Mouse (Mus musculus): ENCODE measurements around the gene Tanc1.
"Not testable (repeated sequence)": the region's sequence is repeated elsewhere in the genome, so short reads cannot be mapped to it uniquely, and the experiment has no call there.

Tanc1 gene

DNA sequence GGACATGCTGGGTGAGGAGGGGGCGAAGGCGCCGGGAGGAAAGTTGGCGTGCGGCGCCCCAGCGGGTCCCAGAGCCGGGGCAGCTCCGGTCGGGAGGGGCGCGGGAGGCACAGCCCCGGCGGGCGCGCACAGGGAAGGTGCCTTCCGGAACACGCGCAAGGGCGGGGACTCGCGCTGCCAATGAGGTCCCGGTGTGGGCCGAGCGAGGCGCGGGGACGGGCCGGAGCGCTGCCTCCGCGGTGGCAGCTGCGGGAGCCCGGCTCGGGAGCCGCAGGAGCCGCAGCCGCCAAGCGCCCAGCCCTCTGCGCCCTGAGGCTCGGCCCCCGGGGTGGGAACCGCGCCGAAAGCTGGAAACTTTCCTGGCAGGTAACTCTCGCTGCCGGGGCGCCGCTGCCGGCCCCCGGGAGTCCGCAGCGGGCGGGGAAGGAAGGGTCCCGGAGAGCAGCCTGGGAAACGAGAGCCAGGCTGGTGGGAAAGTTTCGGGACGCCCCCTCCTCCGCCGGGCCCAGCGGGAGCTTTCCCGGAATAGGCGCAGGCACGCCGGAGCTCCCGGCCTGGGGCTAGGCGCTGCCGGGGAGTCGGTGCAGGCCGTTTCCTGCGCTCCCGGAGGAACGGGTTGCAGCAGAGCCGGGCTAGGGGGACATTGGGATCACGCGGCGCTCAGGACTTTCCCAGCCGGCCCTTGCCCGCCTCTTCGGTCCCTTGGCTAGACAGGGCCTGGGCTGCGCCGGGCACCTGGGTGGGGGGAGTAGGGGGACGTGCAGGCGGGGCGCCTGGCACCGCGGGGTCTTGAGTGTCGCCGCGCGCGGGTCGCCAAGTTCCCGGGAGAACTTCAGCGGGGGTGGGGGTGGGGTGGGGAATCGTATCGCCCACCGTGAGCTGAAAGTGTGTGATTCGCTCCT lies at the start of gene Tanc1:
Gene Tanc1 (plus strand): TSS at position 212 of the 902 bp plus-strand sequence.
- peak; percentile 96 for DNase-seq

DNA sequence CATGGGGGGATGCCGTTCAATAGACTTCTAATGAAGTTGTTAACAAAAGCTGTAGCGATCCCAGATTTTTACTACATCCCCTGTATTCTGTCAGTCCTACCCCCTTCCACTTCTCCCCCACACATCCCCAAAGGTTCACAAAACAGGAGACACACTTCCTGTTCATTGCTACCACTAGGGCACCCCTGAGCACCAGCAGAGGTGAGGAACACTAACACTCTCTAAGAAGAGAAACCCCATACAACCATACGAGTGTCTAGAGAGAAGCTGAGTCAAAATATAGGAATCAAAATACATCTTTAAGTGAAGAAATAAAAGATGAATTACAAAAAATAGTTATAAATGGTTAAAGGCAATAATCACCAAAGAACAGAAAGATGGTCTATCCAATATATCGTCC lies 49.6 kb upstream of the Tanc1 start:
- no peak for DNase-seq

DNA sequence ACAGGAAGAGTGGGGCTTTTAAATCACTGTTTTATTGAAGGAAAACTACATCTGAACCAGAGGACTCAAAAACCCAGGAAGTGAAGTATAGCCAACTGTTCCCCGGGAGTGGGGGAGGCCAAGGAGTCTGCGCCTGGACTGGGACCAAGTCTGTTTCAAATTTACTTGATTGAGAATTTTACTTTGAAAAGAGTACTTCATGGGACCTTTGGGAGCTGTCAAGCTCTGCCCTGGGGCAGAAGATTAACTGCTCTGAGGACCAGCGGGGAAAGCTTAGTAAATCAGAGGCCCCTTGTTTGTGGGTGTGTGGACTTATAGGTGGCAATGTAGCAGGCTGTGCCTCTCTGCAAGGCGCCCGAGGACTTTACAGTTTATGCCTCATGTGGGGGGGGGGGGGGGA lies 49.1 kb upstream of the Tanc1 start:
- DNase-seq: peak; percentile 66

DNA sequence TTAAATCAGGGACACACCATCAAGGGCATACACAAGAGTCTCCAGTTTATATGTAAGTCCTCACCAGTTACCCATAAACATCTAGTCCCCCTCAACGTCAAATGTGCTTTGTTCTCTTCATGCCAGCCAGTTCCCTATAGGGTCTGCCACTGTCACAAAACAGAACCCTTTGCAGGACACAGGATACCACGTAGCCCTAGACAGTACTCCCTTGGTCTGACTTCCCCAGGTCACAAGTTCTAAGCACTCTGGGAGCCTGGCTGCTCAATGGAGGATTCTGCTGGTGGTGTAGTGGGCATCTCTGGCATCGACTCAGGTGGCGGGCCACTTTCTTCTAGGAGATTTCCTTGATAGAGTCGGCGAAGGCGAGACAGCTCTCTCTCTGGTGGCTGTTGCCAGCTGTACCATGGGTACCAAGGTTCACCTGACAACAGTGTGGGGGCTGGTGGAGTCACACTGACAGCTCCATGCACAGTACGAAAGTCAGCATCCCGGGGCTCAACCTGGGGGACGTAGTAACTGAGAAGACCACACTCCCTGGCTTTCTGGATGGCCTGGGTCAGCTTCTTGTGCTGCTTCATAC lies 47.7 kb upstream of the Tanc1 start:
- not testable (repeated sequence) for DNase-seq

DNA sequence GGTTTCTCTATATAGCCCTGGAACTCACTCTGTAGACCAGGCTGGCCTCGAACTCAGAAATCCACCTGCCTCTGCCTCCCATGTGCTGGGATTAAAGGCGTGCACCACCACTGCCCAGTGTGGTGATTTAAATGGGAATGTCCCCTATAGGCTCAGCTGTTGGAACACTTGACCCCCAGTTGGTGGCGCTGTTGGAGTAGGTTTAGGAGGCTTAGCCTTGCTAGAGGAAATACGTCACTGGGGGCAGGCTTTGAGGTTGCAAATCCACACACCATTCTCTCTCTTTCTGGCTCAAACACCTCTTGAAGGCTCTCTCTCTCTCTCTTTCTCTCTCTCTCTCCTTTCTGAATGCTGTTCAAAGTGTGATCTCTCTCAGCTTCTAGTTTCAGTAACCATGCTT lies 46.9 kb upstream of the Tanc1 start:
- DNase-seq: no peak

DNA sequence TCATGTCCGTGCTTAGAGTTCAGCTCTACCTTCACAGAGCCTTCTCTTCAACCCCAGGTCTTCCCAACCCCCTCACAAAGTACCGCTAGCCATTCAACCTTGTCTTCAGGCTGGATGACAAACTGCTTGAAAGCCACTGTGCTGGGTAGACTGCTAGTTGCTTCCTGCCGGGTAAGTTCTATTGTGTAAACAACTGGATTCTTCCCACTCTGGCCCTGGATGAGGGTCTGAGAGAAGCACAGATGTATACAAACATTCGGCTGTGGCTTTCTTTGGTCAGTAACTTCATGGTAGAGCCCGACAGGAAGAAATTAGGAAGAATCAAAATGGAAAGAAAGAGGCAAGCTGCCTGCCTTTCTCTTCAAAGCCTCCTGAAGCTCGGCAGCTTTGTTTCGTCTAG lies 30.9 kb upstream of the Tanc1 start:
- DNase-seq: no peak

DNA sequence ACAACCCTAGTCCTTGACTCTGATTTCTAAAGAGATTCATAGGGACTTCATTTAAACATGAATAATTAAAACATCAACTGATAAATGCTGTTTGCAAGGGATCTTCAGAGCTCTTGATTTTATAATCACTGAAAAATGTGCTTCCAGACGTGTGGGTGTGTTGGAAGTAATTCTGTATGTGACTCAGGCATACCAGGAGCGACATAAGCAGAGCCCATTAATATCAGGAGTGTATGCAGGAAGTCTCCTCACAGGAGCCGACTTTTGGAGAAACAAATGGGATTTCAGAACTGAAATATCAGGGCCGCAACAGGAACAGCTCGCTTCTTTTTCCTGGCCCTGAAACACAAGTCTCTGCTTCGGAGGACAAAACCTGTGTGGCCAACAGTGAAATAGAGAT lies 27.9 kb upstream of the Tanc1 start:
- no peak for DNase-seq

DNA sequence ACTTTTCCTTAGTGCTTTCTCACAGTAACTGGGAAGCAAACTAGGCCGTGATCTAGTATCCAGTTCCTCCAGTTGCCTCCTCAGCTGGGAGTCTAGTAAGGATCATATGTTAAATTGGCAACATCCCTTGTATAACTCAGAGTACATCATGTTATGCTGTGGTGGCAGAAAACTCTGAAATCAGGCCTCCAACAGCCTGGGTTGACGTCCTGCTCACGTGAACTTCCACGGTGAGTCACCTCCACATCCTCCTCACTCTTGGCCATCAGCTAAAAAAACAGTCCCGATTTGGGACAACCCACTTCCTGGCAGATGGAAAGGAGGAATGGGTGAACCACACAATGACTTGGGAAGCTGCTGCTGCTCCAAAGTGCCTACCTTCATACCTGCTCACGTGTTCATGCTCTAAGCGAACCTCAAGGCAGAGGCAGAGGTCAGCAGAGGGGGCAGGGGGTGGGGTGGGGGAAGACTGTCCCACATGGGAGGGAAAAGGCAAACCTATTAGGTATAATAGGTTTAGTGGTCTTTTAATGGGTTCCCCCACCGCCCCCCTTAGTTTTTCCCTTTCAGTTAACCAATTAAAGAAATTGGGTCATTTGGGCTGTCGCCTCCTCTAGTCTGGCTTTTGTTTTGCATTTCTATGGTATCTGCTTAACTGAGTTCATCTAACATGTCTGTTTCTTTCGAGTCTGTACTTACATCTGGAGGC lies 24.3 kb upstream of the Tanc1 start:
- no peak for DNase-seq

DNA sequence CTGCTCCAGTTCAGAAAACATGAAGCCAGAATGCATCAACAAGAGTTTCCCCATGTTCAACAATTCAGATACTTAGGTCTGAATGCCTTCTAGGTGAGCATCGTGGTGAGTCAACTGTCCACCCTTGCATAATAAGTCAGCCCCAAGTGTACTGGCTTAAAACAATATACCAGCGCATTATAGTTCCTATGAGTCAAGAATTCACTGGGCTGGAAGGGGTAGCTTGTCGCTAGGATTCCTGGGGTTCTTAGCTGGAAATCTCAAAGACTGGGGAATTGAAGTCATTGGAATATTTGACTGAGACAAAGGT lies 23.8 kb upstream of the Tanc1 start:
- DNase-seq: no peak

DNA sequence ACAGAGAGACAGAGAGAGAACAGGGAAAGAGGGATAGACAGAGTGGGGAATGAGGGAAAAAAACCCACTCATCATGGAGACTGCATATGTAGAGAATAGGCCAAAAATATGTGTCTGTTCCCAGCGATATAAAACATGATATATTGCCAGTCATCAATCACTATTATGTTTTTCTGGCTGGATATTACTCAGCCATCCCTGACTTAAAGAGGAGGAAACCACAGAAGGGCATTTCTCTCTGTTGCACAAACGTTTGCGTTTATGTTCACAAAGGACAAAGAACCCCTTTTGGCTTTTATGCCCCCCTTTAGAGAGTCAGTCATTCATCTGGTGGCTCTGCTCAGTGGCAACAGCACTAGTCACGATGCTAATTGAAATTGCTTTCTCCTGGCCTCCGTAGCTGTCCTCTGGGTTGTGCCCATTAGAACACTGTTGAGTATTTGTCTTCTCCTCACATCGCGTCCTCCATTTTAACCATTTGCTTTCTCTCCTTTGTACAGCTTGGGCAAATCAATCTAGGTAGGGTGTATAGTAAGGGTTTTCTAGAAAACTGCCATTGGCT lies 18.4 kb upstream of the Tanc1 start:
- DNase-seq: no peak

DNA sequence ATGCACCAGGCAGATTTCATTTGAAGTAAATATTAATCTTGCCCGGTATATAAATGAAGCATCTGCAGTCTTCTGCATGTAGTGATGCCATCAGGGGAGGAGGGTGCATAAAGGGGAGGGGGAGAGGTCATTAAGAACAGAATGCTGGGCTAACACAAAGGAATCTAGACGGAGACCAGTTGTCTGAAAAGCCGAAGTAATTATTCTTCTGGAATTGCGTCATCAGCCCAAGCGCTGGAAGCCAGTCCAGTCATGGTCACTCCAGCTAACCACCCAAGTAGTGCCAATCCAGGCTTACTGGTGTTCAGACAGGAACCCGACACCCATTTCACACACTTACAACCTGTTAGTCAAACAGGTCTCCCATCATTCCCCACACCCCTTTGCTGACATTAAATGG lies 17.7 kb upstream of the Tanc1 start:
- DNase-seq: no peak

DNA sequence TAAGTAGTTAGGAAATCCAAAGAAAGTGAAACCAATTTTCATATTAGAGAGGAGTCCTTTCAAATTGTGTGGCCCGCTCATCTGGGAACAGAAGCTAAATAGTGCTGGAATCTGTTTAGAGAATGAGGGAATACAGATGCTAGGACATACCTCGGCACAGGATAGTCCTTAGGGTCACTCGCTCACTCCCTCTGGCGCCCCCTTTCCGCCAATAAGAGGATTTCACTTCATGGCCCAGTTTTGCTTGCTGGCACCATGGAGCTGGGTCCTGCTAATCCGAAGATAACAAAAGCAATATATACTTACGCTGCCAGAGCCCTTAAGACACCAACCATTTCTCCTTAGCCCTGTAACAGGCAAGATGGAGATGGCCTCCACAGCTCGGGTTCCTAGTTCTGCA lies 15.3 kb upstream of the Tanc1 start:
- DNase-seq: no peak

DNA sequence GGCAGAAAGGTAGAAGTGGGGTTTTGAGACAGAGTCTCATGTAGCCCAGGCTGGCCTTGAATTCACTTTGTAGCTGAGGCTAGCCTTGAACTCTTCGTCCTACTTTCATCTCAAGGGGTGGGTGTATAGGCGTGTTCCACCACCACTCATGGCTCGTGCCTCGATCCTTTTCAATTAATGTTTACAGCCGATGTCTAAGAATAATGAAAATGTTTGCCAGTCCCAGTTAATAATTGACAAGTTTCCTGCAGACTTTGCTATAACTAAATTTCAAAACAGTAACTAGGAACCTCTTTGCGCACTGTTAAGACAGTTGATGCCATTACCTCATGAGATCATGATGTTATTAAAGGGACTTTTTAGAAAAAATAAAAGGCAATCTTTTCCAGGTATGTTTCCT lies 13.6 kb upstream of the Tanc1 start:
- peak; percentile 56 for DNase-seq

DNA sequence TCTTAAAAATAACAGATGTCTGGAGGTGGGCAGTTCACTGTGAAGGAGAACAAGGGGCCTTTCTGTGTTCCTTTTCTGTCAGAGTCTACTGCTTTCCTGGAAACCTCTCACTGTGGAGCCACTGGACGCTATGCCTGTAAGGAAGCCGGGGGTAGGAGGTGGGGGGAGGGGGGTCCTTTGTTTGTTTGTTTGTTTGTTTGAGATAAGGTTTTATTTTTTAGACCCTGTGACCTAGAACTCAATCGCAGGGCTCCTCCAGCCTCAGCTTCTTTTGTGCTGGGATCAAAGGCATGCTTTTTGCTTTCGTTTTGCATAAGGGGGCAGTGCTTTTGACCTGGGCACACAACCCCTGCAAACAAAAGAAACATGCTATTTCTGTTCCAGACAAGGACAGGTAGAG lies 12.9 kb upstream of the Tanc1 start:
- no peak for DNase-seq

DNA sequence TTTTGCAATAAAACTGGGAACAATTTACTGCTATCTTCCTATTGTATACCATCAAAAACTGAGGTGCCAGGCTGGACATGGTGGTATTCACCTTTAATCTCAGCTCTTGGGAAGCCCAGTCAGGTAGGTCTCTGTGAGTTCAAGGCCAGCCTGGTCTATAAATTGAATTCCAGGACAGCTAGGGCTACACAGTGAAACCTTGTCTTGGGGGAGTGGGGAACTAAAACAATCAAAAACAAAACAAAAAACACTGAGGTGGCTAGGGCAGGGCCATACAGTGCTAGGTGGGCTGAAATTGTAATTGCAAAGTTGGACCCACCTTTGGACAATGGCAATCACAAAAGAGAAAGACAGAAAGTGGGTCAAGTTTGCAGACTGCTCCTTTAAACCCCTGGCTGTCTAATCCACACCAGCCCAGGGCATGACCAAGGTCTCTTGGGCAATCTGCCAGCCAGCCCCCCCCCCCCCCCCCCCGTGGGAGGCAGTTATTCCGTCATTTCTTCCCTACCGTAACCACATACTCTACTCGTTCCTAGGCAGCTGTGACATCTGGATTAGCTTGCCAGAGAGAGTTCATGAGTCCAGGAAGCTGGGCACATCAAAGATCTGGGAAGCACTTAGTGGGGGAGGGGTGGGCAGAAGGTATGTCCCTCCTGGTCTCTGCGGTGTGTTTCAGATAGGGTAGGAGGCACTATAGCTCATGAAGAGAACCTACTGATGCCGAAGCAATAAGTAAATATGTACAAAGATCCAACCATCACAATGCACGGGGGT lies 12.3 kb upstream of the Tanc1 start:
- peak; percentile 70 for DNase-seq

DNA sequence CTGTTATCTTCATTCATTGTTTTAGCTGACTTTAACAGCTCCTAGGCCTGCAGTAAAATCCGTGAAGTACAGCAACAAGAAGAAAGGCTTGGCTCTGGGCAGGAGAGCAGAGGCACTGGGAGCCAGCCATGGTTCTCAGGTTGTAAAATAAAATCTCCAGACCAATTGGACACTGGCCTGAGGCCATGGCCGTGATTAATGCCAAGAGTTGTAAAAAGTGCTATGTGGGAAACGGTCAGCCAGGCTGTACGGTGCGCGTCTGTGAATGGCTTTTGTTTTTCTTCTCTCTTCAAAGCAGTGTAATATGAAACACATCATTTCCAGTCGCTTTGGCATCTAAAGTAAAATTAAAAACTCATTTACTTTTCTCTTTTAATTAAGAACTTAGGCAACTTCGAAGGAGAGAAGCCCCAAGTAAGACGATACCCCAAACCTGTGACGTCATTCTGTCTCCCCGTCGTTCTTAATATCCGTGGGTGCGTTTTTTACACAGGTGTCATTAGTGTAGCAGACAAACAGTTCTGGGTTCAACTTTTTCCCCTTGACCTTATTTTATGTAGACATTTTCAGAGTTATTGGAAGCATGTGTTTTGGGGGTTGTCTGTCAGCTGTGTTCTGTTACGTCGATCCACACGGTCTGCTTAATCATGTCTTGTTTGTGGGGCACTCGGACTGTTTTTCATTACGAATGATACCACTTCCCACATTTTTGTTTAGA lies 11.6 kb upstream of the Tanc1 start:
- peak; percentile 79 for DNase-seq

DNA sequence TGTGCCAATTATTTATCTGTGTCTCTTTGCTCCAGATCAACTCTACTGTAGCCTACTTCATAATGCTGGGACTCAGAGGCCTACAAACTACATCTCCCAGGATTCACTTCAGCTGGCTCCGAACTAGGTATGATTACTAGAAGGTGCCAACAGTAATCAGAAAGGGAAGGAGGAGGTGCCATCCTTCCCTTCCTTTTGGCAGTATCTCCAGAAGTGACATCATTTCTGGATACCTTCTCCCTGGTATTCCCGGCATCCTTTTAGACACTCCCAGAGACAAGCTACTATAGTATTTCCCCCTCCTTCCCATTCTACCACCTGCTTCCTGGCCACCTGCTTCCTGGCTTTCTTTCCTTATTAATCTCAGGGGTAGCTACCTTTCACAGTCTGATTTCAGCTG lies 10.9 kb upstream of the Tanc1 start:
- DNase-seq: no peak

DNA sequence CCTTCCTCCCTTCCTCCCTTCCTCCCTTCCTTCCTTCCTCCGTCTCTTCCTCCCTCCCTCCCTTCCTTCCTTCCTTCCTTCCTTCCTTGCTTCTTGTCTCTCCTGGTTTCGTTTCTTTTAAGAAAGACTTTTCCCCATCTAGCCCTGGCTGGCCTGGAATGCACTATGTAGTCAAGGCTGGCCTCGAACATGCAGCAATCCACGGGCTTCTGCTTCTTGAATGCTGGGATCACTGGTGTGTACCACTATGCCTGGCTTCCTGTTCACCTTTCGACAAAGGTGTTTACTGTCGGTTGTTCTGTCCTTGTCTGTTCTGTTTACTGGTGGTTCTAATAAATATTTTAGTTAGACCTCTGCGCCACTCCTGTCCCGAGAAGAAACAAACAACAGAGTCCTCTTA lies 10.4 kb upstream of the Tanc1 start:
- DNase-seq: no peak

DNA sequence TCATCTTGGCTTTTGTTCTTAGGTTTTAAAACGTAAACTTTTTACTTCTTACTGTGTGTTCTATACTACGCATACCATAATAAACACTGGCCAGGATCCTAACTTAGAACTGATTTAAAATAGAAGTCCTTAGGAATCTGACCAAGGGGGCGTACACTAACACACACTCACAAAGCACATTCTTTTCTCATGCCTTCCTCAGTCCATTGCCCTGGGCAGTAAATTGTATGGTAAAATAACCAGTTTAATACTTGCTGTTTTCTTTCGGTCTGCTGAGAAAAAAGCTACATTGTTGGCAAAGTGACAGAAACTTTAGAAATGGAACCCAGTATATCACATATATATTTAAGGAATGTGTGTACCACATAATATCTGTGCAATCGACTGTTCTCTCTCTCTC lies 2.9 kb upstream of the Tanc1 start:
- DNase-seq: no peak

DNA sequence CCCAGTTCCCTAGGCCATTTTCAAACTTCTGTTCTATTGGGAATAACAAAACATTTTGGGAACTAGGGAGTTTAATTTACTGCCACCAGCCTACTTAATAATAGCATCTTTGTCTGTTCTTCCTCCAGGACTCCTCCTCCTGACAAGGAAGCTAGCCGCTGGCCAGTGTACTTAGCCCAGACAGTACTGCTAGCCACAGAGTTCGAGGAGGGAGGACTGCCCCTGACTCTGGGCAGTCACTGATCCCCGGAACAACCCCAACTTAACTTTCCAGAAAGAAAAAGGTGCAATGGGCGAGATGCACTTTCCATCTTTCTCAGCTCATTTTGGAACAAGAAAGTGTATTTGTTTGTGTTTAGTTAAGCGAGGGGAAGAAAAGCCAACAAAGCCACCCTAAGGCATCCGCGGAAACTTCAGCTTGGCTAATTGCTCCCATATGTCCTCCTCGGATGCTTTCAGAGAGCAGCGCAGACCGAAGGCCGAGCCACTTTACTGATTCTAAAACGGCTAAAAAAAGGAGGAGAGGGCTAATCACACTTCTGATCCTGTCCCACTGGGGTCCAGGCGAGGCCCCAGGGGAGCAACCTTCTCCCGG lies 529 bp upstream of the Tanc1 start:
- no peak for DNase-seq

DNA sequence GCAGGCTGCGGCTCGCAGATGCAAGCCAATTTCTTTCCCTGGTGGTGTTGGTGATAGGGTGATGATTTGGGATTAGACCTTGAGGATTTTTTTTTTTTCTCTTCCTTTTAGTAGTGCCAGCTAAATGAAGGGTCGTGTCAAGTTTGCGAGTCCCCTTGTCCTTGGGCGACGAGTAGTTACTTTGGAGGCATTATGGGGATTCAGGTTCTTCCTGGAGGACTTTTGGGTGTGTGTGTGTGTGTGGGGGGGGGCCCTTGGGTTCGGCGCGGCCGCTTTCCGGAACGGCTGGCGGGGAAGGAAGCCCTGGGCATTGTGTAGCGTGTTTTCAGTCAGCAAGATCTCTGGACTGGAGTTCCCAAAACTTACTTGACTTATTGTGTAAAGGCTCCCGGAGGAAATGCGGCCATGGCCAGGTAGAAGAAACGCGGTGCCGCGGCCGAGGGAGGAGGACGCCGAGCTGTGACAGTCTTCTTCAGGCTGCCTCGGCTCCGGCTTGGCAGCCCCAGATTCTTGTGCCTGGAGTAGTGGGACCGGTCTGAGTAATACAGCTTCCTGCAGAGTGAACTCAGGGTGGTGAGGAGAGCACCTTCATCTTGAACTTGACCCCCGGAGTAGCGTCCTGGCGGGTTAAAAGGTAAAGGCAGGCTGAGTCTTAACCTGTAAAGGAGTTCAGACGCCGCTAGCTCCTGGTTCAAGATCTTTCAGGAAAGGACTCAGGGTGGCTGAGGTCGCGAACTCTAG lies 1.1 kb downstream of the Tanc1 start:
- peak; percentile 61 for DNase-seq
